Mouse (Mus musculus) common myeloid progenitor, adult 5-6 weeks (primary cell): ENCODE measurements around the gene Pfkfb2. TPM values are rescaled to one million over a fixed set of nuclear protein-coding genes. Genes with fewer than 3 reads are reported as not detected.

ENCODE experiments used
- ATAC-seq: replicated peaks from 2 replicates; pipeline ENCODE4 v1.8.0; 2016; ENCODE audit warnings: low read depth, mild to moderate bottlenecking, moderate TSS enrichment, inconsistent platforms; ENCODE audit not compliant: poor library complexity, severe bottlenecking
- total RNA-seq: library from RNA; stranded (forward); fragments of 200-1000, 187-1606 nt; gene quantifications from 2 replicates; pipeline ENCODE4 v1.2.3, GENCODE M21; 2017

Gene Pfkfb2
- total RNA-seq: 19.4 and 22.3 TPM in 2 replicates

DNA sequence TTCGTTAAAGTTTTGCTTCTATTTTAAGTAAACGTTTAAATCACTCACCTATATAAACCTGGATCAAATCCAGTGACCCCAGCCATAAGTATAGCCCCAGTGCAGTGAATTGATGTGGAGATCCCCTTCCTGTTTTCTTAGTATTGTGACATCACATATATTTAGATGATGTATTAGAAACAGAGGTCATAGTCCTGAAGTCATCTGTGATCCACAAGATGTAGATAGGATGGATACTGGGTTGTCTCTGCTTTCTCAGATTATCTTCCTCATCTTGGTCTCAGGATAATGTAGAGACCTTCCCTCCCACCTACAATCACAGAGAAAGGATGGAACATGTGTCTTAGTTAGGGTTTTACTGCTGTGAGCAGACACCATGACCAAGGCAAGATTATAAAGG lies at the start of gene Pfkfb2:
Pfkfb2 (minus strand) TSS at position 101 of the 400 bp plus-strand sequence.
- no peak for ATAC-seq

- peak; percentile 72; the same call in 1 of the 2 replicates for ATAC-seq
Measured at GRCm38 (mm10) chr1:130776645-130777044, 47.6 kb upstream of the Pfkfb2 start.

DNA sequence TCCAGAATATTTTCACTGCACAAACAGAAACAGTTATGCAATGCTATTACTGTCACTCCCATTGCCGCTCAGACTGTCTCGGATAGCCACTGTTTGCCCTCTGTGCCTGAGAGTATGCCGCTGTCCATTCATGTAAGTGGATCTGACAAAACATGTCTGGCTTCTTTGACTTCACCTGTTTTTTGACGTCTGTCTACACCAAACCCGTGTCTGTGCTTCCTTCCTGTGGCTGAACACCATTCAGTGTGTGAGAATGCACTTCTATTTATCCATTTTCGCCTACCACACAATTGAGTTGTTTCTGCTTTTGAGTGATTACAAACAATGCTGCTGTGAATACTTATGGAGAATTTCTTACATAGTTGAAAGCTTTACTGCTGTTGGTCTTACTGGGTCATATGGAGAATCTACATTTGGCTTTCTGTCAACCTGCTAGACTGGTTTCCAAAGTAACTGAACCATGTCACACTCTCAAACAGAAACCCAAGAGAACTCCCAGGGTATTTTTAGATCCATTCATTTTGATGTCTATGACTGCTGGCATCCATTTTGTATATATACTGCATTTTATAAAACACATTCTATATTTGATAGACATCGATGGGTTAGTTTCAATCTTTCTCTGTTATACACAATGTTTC lies 46.8 kb upstream of the Pfkfb2 start:
- no peak for ATAC-seq

DNA sequence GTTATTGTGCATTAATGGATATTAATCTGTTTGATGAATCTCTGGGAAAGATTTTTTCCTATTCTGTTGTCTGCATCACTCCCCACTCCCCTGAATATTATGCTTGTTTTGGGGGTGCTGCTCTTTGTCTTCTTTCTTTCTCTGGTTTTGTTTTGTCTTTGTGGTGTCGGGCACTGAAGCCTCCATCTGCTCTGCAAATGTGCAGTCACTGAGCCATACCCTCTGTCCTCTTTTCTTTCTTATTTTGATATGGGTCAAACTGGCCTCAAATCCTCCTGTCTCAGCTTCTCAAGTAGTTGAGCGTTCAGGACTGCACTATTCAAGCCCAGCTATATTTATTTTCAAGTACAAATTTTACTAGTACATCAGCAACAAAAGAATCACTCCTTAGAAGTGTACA lies 46.2 kb upstream of the Pfkfb2 start:
- ATAC-seq: no peak

DNA sequence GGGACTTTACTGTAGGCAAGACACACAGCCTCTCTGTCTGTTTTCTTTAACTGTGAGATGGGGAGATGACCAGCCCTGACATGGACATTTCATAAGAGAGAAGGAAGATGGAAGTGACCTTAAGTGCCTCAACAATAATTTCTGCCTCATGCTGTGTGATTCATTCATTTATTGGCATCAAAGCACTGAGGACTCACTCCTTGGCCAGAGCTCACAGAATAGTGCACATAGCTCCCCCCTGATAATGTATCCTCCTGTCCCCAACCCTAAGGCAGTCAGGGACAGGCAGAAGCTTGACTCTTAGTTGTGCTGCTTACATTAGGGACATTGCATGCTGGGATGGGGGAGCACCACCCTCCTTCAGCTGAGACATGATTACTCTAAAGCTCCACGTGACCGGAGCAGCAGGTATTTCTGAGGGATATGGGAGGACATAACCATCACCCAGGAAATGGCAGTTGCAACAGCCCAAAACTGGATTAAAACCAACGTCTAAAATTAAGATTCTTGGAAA lies 42.0 kb upstream of the Pfkfb2 start:
- ATAC-seq: no peak

DNA sequence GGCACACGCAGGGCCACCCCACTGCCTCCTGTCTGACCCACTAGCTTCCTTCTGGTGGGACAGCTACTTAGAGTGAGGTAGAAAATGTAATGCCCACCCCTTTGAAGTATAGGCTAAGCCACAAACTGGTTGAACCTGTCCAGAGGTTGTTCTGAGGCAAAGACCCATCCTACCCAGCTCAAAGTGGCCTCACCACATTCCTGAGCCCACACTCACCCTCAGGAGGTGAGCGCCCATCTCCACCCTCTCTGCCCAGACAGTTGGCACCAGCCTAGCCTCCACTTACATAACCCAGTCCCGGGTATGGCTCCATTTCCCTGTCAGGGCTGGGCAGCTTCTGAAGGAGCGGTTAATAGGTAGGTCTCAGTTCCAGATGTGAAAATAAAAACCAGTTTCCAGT lies 41.4 kb upstream of the Pfkfb2 start:
- ATAC-seq: no peak

GRCm38 (mm10) chr1:130769925-130770324 lies 40.9 kb upstream of the Pfkfb2 start:
- ATAC-seq: no peak

DNA sequence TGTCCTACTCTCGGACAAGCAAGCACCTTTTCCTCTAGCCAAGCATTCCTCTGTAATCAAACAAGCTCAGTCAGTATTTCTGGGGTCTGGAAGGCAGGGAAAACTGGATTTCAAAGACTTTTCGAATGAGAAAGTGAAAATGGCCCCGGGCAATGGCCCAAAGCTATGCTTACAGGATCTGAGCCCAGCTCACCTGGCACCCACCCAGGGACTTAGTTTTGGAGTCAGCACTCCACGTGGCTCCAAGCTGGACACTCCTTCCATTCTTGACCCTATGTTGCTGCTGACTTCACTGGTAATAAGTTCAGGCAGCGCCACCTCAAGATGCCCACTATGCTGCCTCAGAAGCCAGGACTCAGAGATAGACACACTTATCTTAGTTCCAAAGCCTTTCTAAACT lies 38.0 kb upstream of the Pfkfb2 start:
- no peak for ATAC-seq

DNA sequence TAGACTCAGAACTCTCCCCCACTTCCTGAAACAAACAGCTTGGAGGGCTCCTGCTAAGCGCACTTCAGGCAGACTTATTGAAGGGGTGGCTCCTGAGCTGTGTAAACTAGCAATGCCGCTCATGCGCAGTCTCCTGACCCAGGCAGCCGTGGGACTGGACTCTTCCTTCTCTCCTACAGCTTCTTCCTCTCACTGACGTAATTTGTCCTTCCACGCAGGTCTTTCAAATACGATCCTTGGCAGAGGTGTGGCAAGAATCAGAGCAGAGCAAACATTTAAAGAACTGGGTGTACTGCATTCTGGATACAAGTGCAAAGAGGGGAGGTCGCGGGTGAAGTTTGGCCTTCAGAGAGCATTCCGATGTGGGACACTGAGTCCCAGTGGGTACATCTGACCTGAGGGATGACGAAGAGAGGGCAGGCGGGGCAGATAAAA lies 35.0 kb upstream of the Pfkfb2 start:
- ATAC-seq: peak; percentile 54; the same call in 1 of the 2 replicates

- no peak for ATAC-seq
Measured at GRCm38 (mm10) chr1:130762045-130762760, 33.1 kb upstream of the Pfkfb2 start.

DNA sequence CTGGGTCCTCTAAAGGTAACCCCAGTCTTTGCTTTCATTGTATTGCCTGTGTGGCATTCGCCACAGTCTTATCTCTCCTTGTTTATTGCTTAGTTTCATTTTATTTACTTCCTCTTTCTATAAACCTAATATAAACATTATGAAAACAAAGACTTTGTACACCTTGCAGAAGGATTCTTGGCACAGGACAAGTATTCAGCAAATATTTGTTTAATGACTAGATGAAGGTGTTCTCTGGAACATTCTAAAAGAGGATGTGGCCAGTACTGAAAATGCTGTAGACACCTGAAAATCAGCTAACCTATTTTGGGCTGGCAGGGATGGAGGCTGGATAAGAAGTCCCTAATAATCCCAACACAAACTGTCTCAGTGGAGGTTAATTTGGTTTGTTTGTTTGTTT lies 32.5 kb upstream of the Pfkfb2 start:
- ATAC-seq: no peak

DNA sequence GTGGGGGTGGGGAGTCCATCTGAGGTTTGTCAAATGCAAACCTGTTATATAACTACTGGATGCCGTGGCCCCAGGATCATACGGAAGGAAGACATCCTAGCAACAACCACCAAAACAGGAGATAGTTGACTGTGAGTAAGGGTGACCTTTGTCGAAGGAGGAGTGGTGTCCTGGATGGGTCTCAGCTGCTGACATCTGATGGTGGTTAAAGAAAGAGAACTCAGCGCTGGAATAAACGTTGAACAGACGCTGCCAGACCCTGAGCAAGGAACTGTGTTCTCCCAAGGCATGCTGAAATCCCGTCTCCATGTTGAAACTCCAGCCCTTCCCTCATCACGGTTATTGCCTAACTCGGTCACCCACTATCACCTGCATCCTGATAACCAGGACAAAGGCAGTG lies 30.6 kb upstream of the Pfkfb2 start:
- no peak for ATAC-seq

- ATAC-seq: no peak
Measured at GRCm38 (mm10) chr1:130746819-130747218, 17.8 kb upstream of the Pfkfb2 start.

GRCm38 (mm10) chr1:130745591-130745990 lies 16.5 kb upstream of the Pfkfb2 start:
- ATAC-seq: no peak

DNA sequence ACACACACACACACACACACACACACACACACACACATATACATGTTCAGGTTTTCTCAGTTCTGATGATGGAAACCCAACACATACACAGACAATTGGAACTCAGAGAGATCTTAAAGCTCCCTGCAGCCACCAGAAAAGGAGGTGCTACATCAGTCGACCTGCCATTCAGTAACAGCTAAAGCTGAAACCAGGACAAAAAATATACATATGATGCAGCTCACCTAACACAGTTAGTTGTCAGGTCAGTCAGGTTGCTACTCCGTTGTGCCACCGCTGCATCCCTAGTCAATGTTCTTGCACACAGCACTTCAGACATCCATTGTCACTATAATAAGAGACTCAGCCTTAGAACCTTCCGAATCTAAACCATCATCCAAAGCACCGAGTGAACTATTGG lies 15.9 kb upstream of the Pfkfb2 start:
- ATAC-seq: no peak

DNA sequence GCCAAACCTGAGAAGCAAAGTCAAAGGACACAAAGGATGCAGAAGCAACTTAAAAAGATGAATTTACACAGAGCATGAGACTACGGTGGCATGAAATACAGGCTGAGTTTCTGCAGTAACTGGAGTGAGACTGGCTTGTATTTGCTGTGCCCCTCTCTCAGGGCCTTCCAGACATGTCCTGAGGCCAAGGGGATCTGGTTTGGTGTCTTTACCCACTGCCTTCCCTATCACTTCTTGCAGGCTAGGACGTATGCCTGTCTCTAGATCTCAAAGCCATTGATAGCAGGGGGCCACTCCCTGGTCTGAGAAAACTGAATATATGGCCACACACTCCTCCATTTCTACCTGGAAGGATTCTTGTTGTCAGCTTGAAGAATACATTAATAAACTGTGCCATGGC lies 15.2 kb upstream of the Pfkfb2 start:
- ATAC-seq: no peak

DNA sequence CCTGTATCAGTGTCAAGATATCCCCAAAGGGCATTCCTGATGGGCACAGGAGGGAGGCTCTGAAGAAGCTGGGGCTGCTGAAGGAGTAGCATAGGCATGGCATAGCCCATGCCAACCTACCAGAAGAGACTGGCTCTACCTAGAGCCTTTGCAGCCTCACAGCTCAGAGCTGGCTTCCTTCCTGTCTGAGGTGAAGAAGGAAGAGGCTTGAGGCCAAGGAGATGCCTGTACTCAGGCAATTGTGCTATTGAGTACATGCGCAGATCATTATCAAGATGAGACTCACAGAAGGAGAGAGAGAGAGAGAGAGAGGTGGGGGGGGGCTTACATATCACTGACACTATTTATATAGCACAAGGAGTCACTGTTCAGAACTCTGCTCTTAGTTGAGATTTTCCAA lies 14.7 kb upstream of the Pfkfb2 start:
- ATAC-seq: no peak

DNA sequence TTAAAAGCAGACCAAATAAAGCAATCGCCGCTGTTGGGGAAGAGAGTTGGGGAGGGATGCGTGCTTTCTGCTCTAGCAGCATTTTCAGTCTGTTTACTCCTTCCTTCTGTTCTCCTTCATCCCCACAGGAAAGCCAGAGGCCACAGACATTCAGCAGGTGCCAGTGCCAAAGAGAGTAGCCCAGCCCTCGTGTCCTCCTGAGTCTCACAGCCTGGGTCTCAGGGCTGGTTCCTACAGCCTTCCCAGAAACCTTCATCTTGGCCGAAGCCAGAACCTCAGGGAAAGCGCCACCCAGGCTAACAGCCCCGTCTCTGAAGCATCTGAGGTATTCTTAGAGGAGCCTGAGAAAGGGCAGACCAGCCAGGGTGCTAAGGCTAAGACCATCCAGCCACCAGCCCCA lies 13.1 kb upstream of the Pfkfb2 start:
- ATAC-seq: no peak

DNA sequence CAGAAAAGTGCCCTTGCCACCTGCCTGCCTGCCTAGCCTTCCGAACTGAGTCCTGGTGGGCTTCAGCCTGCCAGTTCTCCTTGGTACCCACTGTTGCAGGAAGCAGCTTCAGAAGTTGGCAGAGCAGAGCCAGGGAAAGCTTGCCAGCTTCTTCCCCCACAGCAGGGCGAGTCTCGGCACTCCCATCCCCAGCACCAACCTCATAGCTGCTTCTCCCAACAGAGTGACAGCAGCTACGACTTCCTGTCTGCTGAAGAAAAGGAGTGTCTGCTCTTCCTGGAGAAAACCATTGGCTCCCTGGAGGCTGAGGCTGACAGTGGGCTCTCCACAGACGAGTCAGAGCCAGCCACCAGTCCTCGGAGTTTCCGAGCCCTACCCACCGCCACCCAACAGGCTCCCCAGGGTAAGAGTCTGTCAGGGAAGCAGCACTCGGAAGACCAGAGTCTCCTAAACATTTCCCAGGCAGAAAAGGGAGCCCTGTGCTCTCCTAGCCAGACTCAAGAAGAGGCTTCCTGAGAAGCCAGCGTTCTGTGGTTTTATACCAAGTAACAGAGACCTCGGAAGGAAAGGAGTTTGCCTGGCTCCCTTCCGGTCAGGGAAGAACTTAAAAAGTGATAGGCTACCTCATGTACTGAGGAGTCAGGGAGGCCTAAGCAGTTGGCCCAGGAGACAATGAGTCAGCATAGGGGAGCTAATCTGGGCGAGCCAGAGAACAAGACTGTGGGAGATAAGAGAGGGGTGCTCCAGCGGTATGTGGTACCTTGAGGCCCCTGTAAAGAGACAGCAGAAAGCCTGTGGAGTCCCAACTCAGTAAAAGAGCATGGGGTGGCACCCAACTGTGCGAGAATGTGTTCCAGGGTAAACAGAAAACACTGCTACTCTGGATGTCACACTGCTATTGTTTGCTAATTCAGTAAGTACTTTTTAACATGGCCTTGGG lies 12.0 kb upstream of the Pfkfb2 start:
- ATAC-seq: peak; percentile 88

- no peak for ATAC-seq
Measured at GRCm38 (mm10) chr1:130740227-130740648, 11.2 kb upstream of the Pfkfb2 start.
